Mouse (Mus musculus): ENCODE measurements around the gene Junb. TPM values are rescaled to one million over a fixed set of nuclear protein-coding genes. Genes with fewer than 3 reads are reported as not detected.

Gene Junb
- total and polyA plus RNA-seq, 2 experiments from 2014 or later, result 10.3 to 39.6 TPM

GRCm38 (mm10) chr8:85013230-85013840 is 34.8 kb upstream of the Junb start:
- H3K27me3 ChIP-seq (ENCODE audit: control insufficient read depth, insufficient read depth, low read length), result peaks cover 49% of the 10 kb centered on the region
- H3K9ac ChIP-seq (replicated peaks; ENCODE audit: low read depth, low read length), result no peak overlapping the region
- DNase-seq (ENCODE audit: low spot score) (peak; percentile 36), ATAC-seq (ENCODE audit: insufficient read depth, low read depth) (peak; percentile 58)
- no peaks in the 10 kb centered on the region for H3K4me1 ChIP-seq (ENCODE audit: control insufficient read depth, insufficient read depth)
- 9% methylated on average over 25 of the region's 26 CpGs for WGBS
- H3K9me3 ChIP-seq (replicated peaks; ENCODE audit: control insufficient read depth, low read length), result no peaks in the 10 kb centered on the region
- TF ChIP-seq CTCF (IDR thresholded peaks at IDR 0.05; ENCODE audit: low read depth) (peak; percentile 63), EP300 (IDR thresholded peaks at IDR 0.05; ENCODE audit: low read depth) (no peak)
- no peak overlapping the region for H3K27ac ChIP-seq (ENCODE audit: low read depth)
- H3K4me3 ChIP-seq (ENCODE audit: low read depth, low read length), result peak overlapping the region; percentile 26; the same call in 1 of the 2 replicates
- H3K36me3 ChIP-seq (replicated peaks; ENCODE audit: control insufficient read depth, insufficient read depth, low read length), result peaks cover 11% of the 10 kb centered on the region
- peak overlapping the region; percentile 50 for H3K4me2 ChIP-seq (ENCODE audit: low read depth, low read length)

DNA sequence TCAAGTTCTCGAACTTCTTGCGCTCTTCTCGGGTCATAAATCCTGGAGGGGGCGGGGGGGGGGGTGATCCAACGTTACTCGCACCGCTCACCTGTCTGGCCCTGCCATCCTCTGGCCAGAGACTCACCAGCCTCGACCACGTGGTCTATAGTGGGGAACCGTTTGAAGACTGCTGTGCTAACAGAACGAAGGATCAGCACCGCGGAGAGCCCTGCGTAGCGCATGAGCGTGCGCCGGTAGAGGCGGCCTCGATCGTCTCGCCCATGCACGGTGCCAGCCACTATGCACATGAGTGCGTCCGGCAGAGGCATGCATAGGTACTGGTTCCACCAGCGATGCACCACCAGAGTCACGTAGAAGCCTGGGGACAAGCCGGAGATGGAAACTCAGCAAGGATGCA is 32.7 kb upstream of the Junb start:
- Histone ChIP-seq H3K27ac (ENCODE audit: low read depth) (no peak overlapping the region), H3K9ac (replicated peaks; ENCODE audit: low read depth, low read length) (no peak overlapping the region), H3K4me2 (ENCODE audit: low read depth, low read length) (no peak overlapping the region), H3K4me1 (ENCODE audit: control insufficient read depth, insufficient read depth) (no peaks in the 10 kb centered on the region), H3K4me3 (ENCODE audit: low read depth, low read length) (no peak overlapping the region), H3K9me3 (replicated peaks; ENCODE audit: control insufficient read depth, low read length) (no peaks in the 10 kb centered on the region), H3K27me3 (ENCODE audit: control insufficient read depth, insufficient read depth, low read length) (peaks cover 55% of the 10 kb centered on the region), H3K36me3 (replicated peaks; ENCODE audit: control insufficient read depth, insufficient read depth, low read length) (no peaks in the 10 kb centered on the region)
- DNase-seq (ENCODE audit: low spot score), result no peak
- ATAC-seq (ENCODE audit: insufficient read depth, low read depth), result no peak
- TF ChIP-seq EP300 (IDR thresholded peaks at IDR 0.05; ENCODE audit: low read depth) (no peak), CTCF (IDR thresholded peaks at IDR 0.05; ENCODE audit: low read depth) (no peak)
- WGBS, result 15% methylated on average over 28 of the region's 28 CpGs

- 15% methylated on average over 25 of the region's 25 CpGs for WGBS
- peaks cover 35% of the 10 kb centered on the region for H3K27me3 ChIP-seq (ENCODE audit: control insufficient read depth, insufficient read depth, low read length)
- no peaks in the 10 kb centered on the region for H3K4me1 ChIP-seq (ENCODE audit: control insufficient read depth, insufficient read depth)
- H3K36me3 ChIP-seq (replicated peaks; ENCODE audit: control insufficient read depth, insufficient read depth, low read length), result no peaks in the 10 kb centered on the region
- H3K27ac ChIP-seq (ENCODE audit: low read depth), result no peak overlapping the region
- no peak for DNase-seq (ENCODE audit: low spot score)
- H3K4me2 ChIP-seq (ENCODE audit: low read depth, low read length), result no peak overlapping the region
- ATAC-seq (ENCODE audit: insufficient read depth, low read depth), result no peak
- H3K9me3 ChIP-seq (replicated peaks; ENCODE audit: control insufficient read depth, low read length), result no peaks in the 10 kb centered on the region
- no peak overlapping the region for H3K9ac ChIP-seq (replicated peaks; ENCODE audit: low read depth, low read length)
- no peak overlapping the region for H3K4me3 ChIP-seq (ENCODE audit: low read depth, low read length)
- TF ChIP-seq CTCF (IDR thresholded peaks at IDR 0.05; ENCODE audit: low read depth) (peak; percentile 22; the same call in 1 of the 2 replicates), EP300 (IDR thresholded peaks at IDR 0.05; ENCODE audit: low read depth) (no peak)
Measured at GRCm38 (mm10) chr8:85007686-85008085, 29.2 kb upstream of the Junb start.

DNA sequence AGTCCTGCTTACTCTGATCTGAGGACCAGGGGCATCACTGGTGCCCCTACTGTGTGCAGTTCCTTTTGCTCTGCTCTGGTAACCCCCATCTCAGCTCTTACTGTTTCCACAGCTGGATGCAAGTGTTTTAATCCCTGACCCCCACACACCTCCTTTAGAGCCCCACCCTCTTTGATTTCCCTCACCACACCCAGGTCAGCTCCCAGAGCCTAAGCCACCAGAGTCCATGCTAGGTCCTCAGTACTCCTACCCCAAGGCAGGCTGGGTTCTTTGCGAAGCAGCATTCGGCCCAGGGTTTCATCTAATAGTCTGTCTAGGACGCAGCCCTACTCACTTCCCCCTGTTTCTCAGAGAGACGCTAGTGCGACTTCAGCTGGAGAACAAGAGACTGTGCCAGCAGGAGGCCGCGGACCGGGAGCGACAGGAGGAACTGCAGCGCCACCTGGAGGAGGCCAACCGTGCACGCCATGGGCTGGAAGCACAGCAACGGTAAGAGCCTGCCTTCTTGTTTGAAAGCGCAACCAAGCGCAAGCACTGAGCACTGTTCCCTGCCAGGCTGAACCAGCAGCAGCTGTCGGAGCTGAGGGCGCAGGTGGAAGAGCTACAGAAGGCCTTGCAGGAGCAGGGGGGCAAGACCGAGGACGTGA is 19.3 kb upstream of the Junb start:
- 0 out of 2 replicates have a peak, but pooled peaks cover 2% of the 10 kb centered on the region for H3K4me1 ChIP-seq (ENCODE audit: control insufficient read depth, insufficient read depth)
- DNase-seq (ENCODE audit: low spot score), result peak; percentile 85
- peak; percentile 79 for ATAC-seq (ENCODE audit: insufficient read depth, low read depth)
- H3K9ac ChIP-seq (replicated peaks; ENCODE audit: low read depth, low read length), result no peak overlapping the region
- H3K36me3 ChIP-seq (replicated peaks; ENCODE audit: control insufficient read depth, insufficient read depth, low read length), result no peaks in the 10 kb centered on the region
- no peak overlapping the region for H3K27ac ChIP-seq (ENCODE audit: low read depth)
- peaks cover 16% of the 10 kb centered on the region; the same call in 1 of the 2 replicates for H3K27me3 ChIP-seq (ENCODE audit: control insufficient read depth, insufficient read depth, low read length)
- H3K9me3 ChIP-seq (replicated peaks; ENCODE audit: control insufficient read depth, low read length), result no peaks in the 10 kb centered on the region
- no peak for TF ChIP-seq EP300 (IDR thresholded peaks at IDR 0.05; ENCODE audit: low read depth)
- peak; percentile 90 for TF ChIP-seq CTCF (IDR thresholded peaks at IDR 0.05; ENCODE audit: low read depth)
- H3K4me2 ChIP-seq (ENCODE audit: low read depth, low read length), result peak overlapping the region; percentile 20; the same call in 1 of the 2 replicates
- WGBS, result 6% methylated on average over 19 of the region's 19 CpGs
- H3K4me3 ChIP-seq (ENCODE audit: low read depth, low read length), result no peak overlapping the region

- H3K9me3 ChIP-seq (replicated peaks; ENCODE audit: control insufficient read depth, low read length), result no peaks in the 10 kb centered on the region
- no peak overlapping the region for H3K4me2 ChIP-seq (ENCODE audit: low read depth, low read length)
- peaks cover 16% of the 10 kb centered on the region; the same call in 1 of the 2 replicates for H3K27me3 ChIP-seq (ENCODE audit: control insufficient read depth, insufficient read depth, low read length)
- DNase-seq (ENCODE audit: low spot score) (no peak), ATAC-seq (ENCODE audit: insufficient read depth, low read depth) (no peak)
- H3K4me3 ChIP-seq (ENCODE audit: low read depth, low read length), result no peak overlapping the region
- no peak for TF ChIP-seq EP300 (IDR thresholded peaks at IDR 0.05; ENCODE audit: low read depth)
- no peak for TF ChIP-seq CTCF (IDR thresholded peaks at IDR 0.05; ENCODE audit: low read depth)
- no peak overlapping the region for H3K9ac ChIP-seq (replicated peaks; ENCODE audit: low read depth, low read length)
- H3K36me3 ChIP-seq (replicated peaks; ENCODE audit: control insufficient read depth, insufficient read depth, low read length), result no peaks in the 10 kb centered on the region
- H3K4me1 ChIP-seq (ENCODE audit: control insufficient read depth, insufficient read depth), result 0 out of 2 replicates have a peak, but pooled peaks cover 2% of the 10 kb centered on the region
- 78% methylated on average over 5 of the region's 5 CpGs for WGBS
- H3K27ac ChIP-seq (ENCODE audit: low read depth), result no peak overlapping the region
Measured at GRCm38 (mm10) chr8:84996978-84997377, 18.5 kb upstream of the Junb start.
